Mouse (Mus musculus): ENCODE data around the gene Sfxn5.

GRCm38 (mm10) chr6:85335352-85335751, 2.1 kb upstream of the Sfxn5 start:
- TF ChIP-seq EP300 (IDR thresholded peaks at IDR 0.05) (no peak), CTCF (IDR thresholded peaks at IDR 0.05) (no peak)
